Mouse (Mus musculus) urinary bladder, adult 18-20 months (tissue): Measurements from ENCODE around the gene Tmprss13.
A peak's percentile ranks its signal among the peaks of the same experiment; 100 is the strongest.

Source experiments
- DNase-seq, 2 experiments: peaks; one replicate each; pipeline ENCODE4 v3.0.0; 2022; ENCODE audit warnings: low spot score in 2 of 2, mixed read lengths in 2 of 2

The Tmprss13 gene

GRCm38 (mm10) chr9:45382336-45382735 is 63.4 kb downstream of the Tmprss13 start:
- DNase-seq = no peak

- no peak for DNase-seq
These were observed 63.9 kb downstream of the Tmprss13 start for GRCm38 (mm10) chr9:45382834-45383233.

- no peak for DNase-seq
These were observed 65.0 kb downstream of the Tmprss13 start for GRCm38 (mm10) chr9:45383883-45384282.

- DNase-seq = no peak
These were observed 67.8 kb downstream of the Tmprss13 start for GRCm38 (mm10) chr9:45386698-45387097.

GRCm38 (mm10) chr9:45388385-45388994 is 69.6 kb downstream of the Tmprss13 start:
- DNase-seq = peak; percentile 80 to 85

- peak in 1 of 2 experiments; percentile 47 for DNase-seq
These were observed 70.7 kb downstream of the Tmprss13 start for GRCm38 (mm10) chr9:45389596-45389995.

- no peak for DNase-seq
These were observed 72.4 kb downstream of the Tmprss13 start for GRCm38 (mm10) chr9:45391299-45391698.

- DNase-seq = no peak
These were observed 76.3 kb downstream of the Tmprss13 start for GRCm38 (mm10) chr9:45395218-45395617.

- DNase-seq = peak in 1 of 2 experiments; percentile 27
These were observed 76.9 kb downstream of the Tmprss13 start for GRCm38 (mm10) chr9:45395796-45396195.
